33 mouse cellular contexts compared by ENCODE assay signal in genomic region chr11:100311656-100312055, GRCm38 (mm10). TPM values are rescaled to one million over a fixed set of nuclear protein-coding genes. Genes with fewer than 3 reads are reported as not detected.
DNase-seq lines count a peak whose midpoint lies in the region; ATAC-seq lines count a peak whose summit lies in the region.
"Had no signal": no experiment of that assay in that cellular context is flagged by ENCODE, and none has a peak within 500 bp of the region (broad histone marks: within the 10 kb centered on the region; RNA-seq: fewer than 3 reads in every experiment).

No protein-coding gene starts in this region.

- WGBS in heart, embryonic 12.5 days, result 50% methylated on average over 1 of the region's 1 CpGs
- 54% methylated on average over 1 of the region's 1 CpGs for WGBS in hindbrain, embryonic 12.5 days
- 55% methylated on average over 1 of the region's 1 CpGs for WGBS in hindbrain, embryonic 13.5 days
- 81% methylated on average over 1 of the region's 1 CpGs for WGBS in embryonic facial prominence, embryonic 10.5 days

- DNase-seq in heart, postnatal 4 days, result no peak
- DNase-seq in right cerebral cortex, adult 18-20 months, result peak; percentile 31
- no peak for DNase-seq in right cerebral cortex, postnatal 4 days
- no peak for DNase-seq in embryonic facial prominence, embryonic 10.5 days (ENCODE audit: low spot score)
- DNase-seq: adrenal gland, adult 2 months; B cell, adult 2 months; cerebellum, adult 11 months; cerebellum, adult 9-11 months; gastrocnemius, postnatal 25 days; lung, embryonic 14.5 days; midbrain, embryonic 14.5 days; thymus, postnatal 14 days had no signal

- ATAC-seq in heart, embryonic 12.5 days (ENCODE audit: insufficient number of reproducible peaks, low FRiP score), result no peak
- ATAC-seq in hindbrain, embryonic 12.5 days (ENCODE audit: low FRiP score), result no peak
- no peak for ATAC-seq in hindbrain, embryonic 13.5 days (ENCODE audit: low FRiP score)
- ATAC-seq: intestine, postnatal 0 days had no signal

- peak overlapping the region; percentile 78 for H3K27ac ChIP-seq in heart, embryonic 12.5 days (ENCODE audit: poor library complexity, severe bottlenecking)
- 0 out of 2 replicates have a peak overlapping the region, but pooled peaks have one; percentile 48 for H3K27ac ChIP-seq in hindbrain, embryonic 12.5 days
- H3K27ac ChIP-seq in hindbrain, embryonic 13.5 days, result no peak overlapping the region
- no peak overlapping the region for H3K27ac ChIP-seq in embryonic facial prominence, embryonic 10.5 days (replicated peaks)
- H3K27ac ChIP-seq: forebrain, embryonic 10.5 days; limb, embryonic 15.5 days; liver, embryonic 14.5 days had no signal

- H3K4me2 ChIP-seq in heart, embryonic 12.5 days, result peak overlapping the region; percentile 13; the same call in 1 of the 2 replicates
- no peak overlapping the region for H3K4me2 ChIP-seq in hindbrain, embryonic 12.5 days (replicated peaks)
- no peak overlapping the region for H3K4me2 ChIP-seq in hindbrain, embryonic 13.5 days
- H3K4me2 ChIP-seq: limb, embryonic 15.5 days; lung, embryonic 14.5 days had no signal

- no peaks in the 10 kb centered on the region for H3K27me3 ChIP-seq in heart, embryonic 12.5 days (replicated peaks)
- no peaks in the 10 kb centered on the region for H3K27me3 ChIP-seq in hindbrain, embryonic 12.5 days
- H3K27me3 ChIP-seq in hindbrain, embryonic 13.5 days, result no peaks in the 10 kb centered on the region
- H3K27me3 ChIP-seq in embryonic facial prominence, embryonic 10.5 days (replicated peaks; ENCODE audit: low read depth, poor library complexity, severe bottlenecking), result no peaks in the 10 kb centered on the region
- H3K27me3 ChIP-seq: limb, embryonic 15.5 days had no signal

- H3K36me3 ChIP-seq in heart, embryonic 12.5 days, result no peaks in the 10 kb centered on the region
- no peaks in the 10 kb centered on the region for H3K36me3 ChIP-seq in hindbrain, embryonic 12.5 days
- H3K36me3 ChIP-seq in hindbrain, embryonic 13.5 days, result no peaks in the 10 kb centered on the region
- no peaks in the 10 kb centered on the region for H3K36me3 ChIP-seq in embryonic facial prominence, embryonic 10.5 days (replicated peaks)
- H3K36me3 ChIP-seq: forebrain, embryonic 10.5 days; G1E; limb, embryonic 15.5 days had no signal

- H3K4me3 ChIP-seq in heart, embryonic 12.5 days, result no peak overlapping the region
- no peak overlapping the region for H3K4me3 ChIP-seq in hindbrain, embryonic 12.5 days
- no peak overlapping the region for H3K4me3 ChIP-seq in hindbrain, embryonic 13.5 days
- no peak overlapping the region for H3K4me3 ChIP-seq in embryonic facial prominence, embryonic 10.5 days
- H3K4me3 ChIP-seq: forebrain, embryonic 10.5 days; limb, embryonic 15.5 days had no signal

- H3K4me1 ChIP-seq in heart, embryonic 12.5 days (replicated peaks), result peaks cover 9% of the 10 kb centered on the region
- H3K4me1 ChIP-seq in hindbrain, embryonic 12.5 days, result peaks cover 9% of the 10 kb centered on the region
- H3K4me1 ChIP-seq in hindbrain, embryonic 13.5 days (replicated peaks), result peaks cover 9% of the 10 kb centered on the region
- peaks cover 7% of the 10 kb centered on the region for H3K4me1 ChIP-seq in embryonic facial prominence, embryonic 10.5 days
- H3K4me1 ChIP-seq: limb, embryonic 15.5 days had no signal

- no peaks in the 10 kb centered on the region for H3K9me3 ChIP-seq in heart, embryonic 12.5 days (replicated peaks)
- H3K9me3 ChIP-seq in hindbrain, embryonic 12.5 days (replicated peaks), result no peaks in the 10 kb centered on the region
- no peaks in the 10 kb centered on the region for H3K9me3 ChIP-seq in hindbrain, embryonic 13.5 days
- no peaks in the 10 kb centered on the region for H3K9me3 ChIP-seq in embryonic facial prominence, embryonic 10.5 days
- H3K9me3 ChIP-seq: forebrain, embryonic 10.5 days; G1E; limb, embryonic 15.5 days had no signal

- no peak overlapping the region for H3K9ac ChIP-seq in heart, embryonic 12.5 days
- H3K9ac ChIP-seq in hindbrain, embryonic 12.5 days, result no peak overlapping the region
- no peak overlapping the region for H3K9ac ChIP-seq in hindbrain, embryonic 13.5 days
- H3K9ac ChIP-seq: forebrain, postnatal 0 days; limb, embryonic 15.5 days; liver, embryonic 14.5 days; lung, embryonic 14.5 days had no signal

RNA-seq across cellular contexts. Expression of gene Eif1, which starts 8.0 kb away (rescaled TPM):
- polyA plus RNA-seq in heart, embryonic 12.5 days (2016; fragmentation: Nextera tagmentation; extraction: Ambion mirVana), result 1,467 and 1,522 TPM in 2 replicates
- 1,000 to 10,000 TPM; 1,236 to 1,276 TPM for total RNA-seq in heart, postnatal 4 days (2021)
- polyA plus RNA-seq in hindbrain, embryonic 12.5 days (2016; fragmentation: Nextera tagmentation; extraction: Ambion mirVana), result 1,343 and 1,447 TPM in 2 replicates
- polyA plus RNA-seq in hindbrain, embryonic 13.5 days (2015; fragmentation: Nextera tagmentation; extraction: Ambion mirVana), result 1,398 and 1,436 TPM in 2 replicates
- polyA plus RNA-seq in embryonic facial prominence, embryonic 10.5 days (2016; fragmentation: Nextera tagmentation; extraction: Ambion mirVana), result 1,675 and 1,681 TPM in 2 replicates

RNA-seq across cellular contexts. Expression of gene Gast, which starts 22.6 kb away (rescaled TPM):
- not detected in 2 replicates for polyA plus RNA-seq in heart, embryonic 12.5 days (2016; fragmentation: Nextera tagmentation; extraction: Ambion mirVana)
- total RNA-seq in heart, postnatal 4 days (2021), result not detected
- 0.89 TPM in 1 of 2 replicates, not detected in the other for polyA plus RNA-seq in hindbrain, embryonic 12.5 days (2016; fragmentation: Nextera tagmentation; extraction: Ambion mirVana)
- polyA plus RNA-seq in hindbrain, embryonic 13.5 days (2015; fragmentation: Nextera tagmentation; extraction: Ambion mirVana), result 0.66 and 1.7 TPM in 2 replicates
- 0.37 TPM in 1 of 2 replicates, not detected in the other for polyA plus RNA-seq in embryonic facial prominence, embryonic 10.5 days (2016; fragmentation: Nextera tagmentation; extraction: Ambion mirVana)
- total RNA-seq: adrenal gland, adult 2 months; adrenal gland, postnatal 4 days; CH12.LX; common myeloid progenitor, adult 5-6 weeks; forebrain, postnatal 0 days; G1E; gastrocnemius, postnatal 25 days; layer of hippocampus, adult 8-10 months; left cerebral cortex, adult 18-20 months; left cerebral cortex, postnatal 36 days; megakaryocyte-erythroid progenitor cell, adult 5-6 weeks had no signal
- polyA plus RNA-seq: adrenal gland, adult 2 months; embryonic facial prominence, embryonic 11.5 days; forebrain, embryonic 10.5 days; G1E; kidney, embryonic 14.5 days; liver, embryonic 14.5 days; lung, embryonic 14.5 days; neural tube, embryonic 11.5 days; spleen, adult 2 months; testis, adult 2 months had no signal

RNA-seq across cellular contexts. Expression of gene Krt42, which starts 42.0 kb away (rescaled TPM):
- polyA plus RNA-seq in heart, embryonic 12.5 days (2016; fragmentation: Nextera tagmentation; extraction: Ambion mirVana), result not detected in 2 replicates
- total RNA-seq in heart, postnatal 4 days (2021), result not detected
- polyA plus RNA-seq in hindbrain, embryonic 12.5 days (2016; fragmentation: Nextera tagmentation; extraction: Ambion mirVana), result not detected in 2 replicates
- not detected in 2 replicates for polyA plus RNA-seq in hindbrain, embryonic 13.5 days (2015; fragmentation: Nextera tagmentation; extraction: Ambion mirVana)
- not detected in 2 replicates for polyA plus RNA-seq in embryonic facial prominence, embryonic 10.5 days (2016; fragmentation: Nextera tagmentation; extraction: Ambion mirVana)
- total RNA-seq: adrenal gland, adult 2 months; adrenal gland, postnatal 4 days; CH12.LX; common myeloid progenitor, adult 5-6 weeks; forebrain, postnatal 0 days; gastrocnemius, postnatal 25 days; layer of hippocampus, adult 8-10 months; left cerebral cortex, postnatal 36 days; megakaryocyte-erythroid progenitor cell, adult 5-6 weeks had no signal
- polyA plus RNA-seq: embryonic facial prominence, embryonic 11.5 days; forebrain, embryonic 10.5 days; forebrain, postnatal 0 days; G1E; kidney, embryonic 14.5 days; liver, embryonic 14.5 days; lung, embryonic 14.5 days; midbrain, embryonic 14.5 days; neural tube, embryonic 11.5 days; spleen, adult 2 months; testis, adult 2 months had no signal

RNA-seq across cellular contexts. Expression of gene Hap1, which starts 44.3 kb away (rescaled TPM):
- 11.1 and 12.3 TPM in 2 replicates for polyA plus RNA-seq in heart, embryonic 12.5 days (2016; fragmentation: Nextera tagmentation; extraction: Ambion mirVana)
- 1 to 10 TPM; 3.1 to 4.1 TPM for total RNA-seq in heart, postnatal 4 days (2021)
- polyA plus RNA-seq in hindbrain, embryonic 12.5 days (2016; fragmentation: Nextera tagmentation; extraction: Ambion mirVana), result 53.7 and 58.0 TPM in 2 replicates
- polyA plus RNA-seq in hindbrain, embryonic 13.5 days (2015; fragmentation: Nextera tagmentation; extraction: Ambion mirVana), result 94.1 and 94.4 TPM in 2 replicates
- 14.0 and 14.2 TPM in 2 replicates for polyA plus RNA-seq in embryonic facial prominence, embryonic 10.5 days (2016; fragmentation: Nextera tagmentation; extraction: Ambion mirVana)
- total RNA-seq: common myeloid progenitor, adult 5-6 weeks; megakaryocyte-erythroid progenitor cell, adult 5-6 weeks had no signal
- polyA plus RNA-seq: G1E had no signal

RNA-seq across cellular contexts. Expression of gene Krt17, which starts 50.8 kb away (rescaled TPM):
- 1.3 and 1.9 TPM in 2 replicates for polyA plus RNA-seq in heart, embryonic 12.5 days (2016; fragmentation: Nextera tagmentation; extraction: Ambion mirVana)
- total RNA-seq in heart, postnatal 4 days (2021), result under 1 TPM in 1 of 2 experiments, not detected in 1; 0.29 TPM
- polyA plus RNA-seq in hindbrain, embryonic 12.5 days (2016; fragmentation: Nextera tagmentation; extraction: Ambion mirVana), result 3.1 and 3.2 TPM in 2 replicates
- 0.17 TPM in 1 of 2 replicates, not detected in the other for polyA plus RNA-seq in hindbrain, embryonic 13.5 days (2015; fragmentation: Nextera tagmentation; extraction: Ambion mirVana)
- polyA plus RNA-seq in embryonic facial prominence, embryonic 10.5 days (2016; fragmentation: Nextera tagmentation; extraction: Ambion mirVana), result 0.28 and 0.67 TPM in 2 replicates
- total RNA-seq: adrenal gland, adult 2 months; common myeloid progenitor, adult 5-6 weeks; forebrain, postnatal 0 days; G1E; gastrocnemius, postnatal 25 days; layer of hippocampus, adult 8-10 months; left cerebral cortex, postnatal 36 days; megakaryocyte-erythroid progenitor cell, adult 5-6 weeks had no signal
- polyA plus RNA-seq: adrenal gland, adult 2 months; forebrain, embryonic 10.5 days; midbrain, embryonic 14.5 days; spleen, adult 2 months; testis, adult 2 months had no signal

Comparison
In these comparisons a context has a peak if more than half of its experiments do, and no peak if none do; other contexts are left out.
1. H3K27ac ChIP-seq: peak in heart, embryonic 12.5 days (single experiment) and hindbrain, embryonic 12.5 days (single experiment); none in hindbrain, embryonic 13.5 days (single experiment) and embryonic facial prominence, embryonic 10.5 days (single experiment).